Mouse (Mus musculus) kidney, adult 2 months (tissue): ENCODE data around the gene Cx3cr1. TPM values are rescaled to one million over a fixed set of nuclear protein-coding genes. Genes with fewer than 3 reads are reported as not detected.

Experiments used
- DNase-seq: peaks from one replicate; pipeline ENCODE4 v3.0.0; 2021
- H3K27ac ChIP-seq: fragments of 200-500 bp; 2 replicates; pipeline ENCODE4 v1.5.1; 2012; ENCODE audit warnings: low read depth, low read length, control low read depth, inconsistent platforms; ENCODE audit not compliant: insufficient read depth
- H3K27me3 ChIP-seq: fragments of 200-500 bp; replicated peaks from 2 replicates; pipeline ENCODE4 v1.6.1; 2012; ENCODE audit warnings: mild to moderate bottlenecking, moderate library complexity, low read length, inconsistent platforms; ENCODE audit not compliant: control insufficient read depth, insufficient read depth
- H3K36me3 ChIP-seq: fragments of 200-500 bp; 2 replicates; pipeline ENCODE4 v1.6.1; 2012; ENCODE audit warnings: mild to moderate bottlenecking, moderate library complexity, low read length, inconsistent platforms; ENCODE audit not compliant: control insufficient read depth, insufficient read depth
- H3K4me1 ChIP-seq: fragments of 200-500 bp; 2 replicates; pipeline ENCODE4 v1.6.1; 2011; ENCODE audit warnings: low read length; ENCODE audit not compliant: control insufficient read depth, insufficient read depth
- H3K4me3 ChIP-seq: fragments of 200-500 bp; 2 replicates; pipeline ENCODE4 v1.5.1; 2011; ENCODE audit warnings: mild to moderate bottlenecking, low read depth, low read length, control low read depth; ENCODE audit not compliant: insufficient read depth
- CTCF ChIP-seq: fragments of 200-500 bp; conservative IDR thresholded peaks from 2 replicates; pipeline ENCODE4 v1.5.1; 2011; ENCODE audit warnings: low read depth, mild to moderate bottlenecking, control low read depth, low read length, moderate library complexity, mixed read lengths; ENCODE audit not compliant: insufficient read depth, insufficient read length
- POLR2A ChIP-seq: fragments of 200-500 bp; IDR thresholded peaks from one replicate; pipeline ENCODE4 v1.6.1; 2011; ENCODE audit warnings: low read depth, low read length, control low read depth
- WGBS: fragments of 180-500 bp; shearing (Covaris S2); methylation state at CpG from one replicate; pipeline ENCODE4 v1.1.7; 2018; 5-methylcytosine and 5-hydroxymethylcytosine counted together
- polyA plus RNA-seq: library from polyadenylated mRNA; depleted of rRNA; stranded (reverse); fragments of >200 nt; gene quantifications from 2 replicates; pipeline ENCODE4 v1.2.3, GENCODE M21; 2012

Gene Cx3cr1
- polyA plus RNA-seq, 1 experiment: 6.1 TPM

- Histone ChIP-seq H3K4me3 (no peak overlapping the region), H3K4me1 (no peaks in the 10 kb centered on the region), H3K27me3 (no peaks in the 10 kb centered on the region), H3K27ac (no peak overlapping the region), H3K36me3 (no peaks in the 10 kb centered on the region)
- no peak for TF ChIP-seq CTCF
- TF ChIP-seq POLR2A: no peak
- WGBS: 45% methylated on average over 3 of the region's 3 CpGs
- no peak for DNase-seq
Measured at GRCm38 (mm10) chr9:119948804-119949203, 120.9 kb downstream of the Cx3cr1 start.

- no peak overlapping the region for H3K27ac ChIP-seq
- no peaks in the 10 kb centered on the region for H3K36me3 ChIP-seq
- H3K27me3 ChIP-seq: no peaks in the 10 kb centered on the region
- no peaks in the 10 kb centered on the region for H3K4me1 ChIP-seq
- WGBS: 80% methylated on average over 12 of the region's 12 CpGs
- TF ChIP-seq CTCF (peak; percentile 40), POLR2A (no peak)
- H3K4me3 ChIP-seq: no peak overlapping the region
- DNase-seq: no peak
Measured at GRCm38 (mm10) chr9:119945173-119945900, 124.3 kb downstream of the Cx3cr1 start.

GRCm38 (mm10) chr9:119943326-119943725 lies 126.4 kb downstream of the Cx3cr1 start:
- Histone ChIP-seq H3K4me1 (no peaks in the 10 kb centered on the region), H3K27ac (no peak overlapping the region), H3K36me3 (no peaks in the 10 kb centered on the region), H3K4me3 (no peak overlapping the region), H3K27me3 (no peaks in the 10 kb centered on the region)
- no peak for DNase-seq
- 89% methylated on average over 1 of the region's 1 CpGs for WGBS
- TF ChIP-seq CTCF (no peak), POLR2A (no peak)

- Histone ChIP-seq H3K27ac (no peak overlapping the region), H3K4me3 (no peak overlapping the region), H3K36me3 (no peaks in the 10 kb centered on the region), H3K27me3 (no peaks in the 10 kb centered on the region), H3K4me1 (0 out of 2 replicates have a peak, but pooled peaks cover 3% of the 10 kb centered on the region)
- TF ChIP-seq POLR2A (no peak), CTCF (no peak)
- no peak for DNase-seq
- WGBS: 81% methylated on average over 14 of the region's 14 CpGs
Measured at GRCm38 (mm10) chr9:119941861-119942260, 127.8 kb downstream of the Cx3cr1 start.

DNA sequence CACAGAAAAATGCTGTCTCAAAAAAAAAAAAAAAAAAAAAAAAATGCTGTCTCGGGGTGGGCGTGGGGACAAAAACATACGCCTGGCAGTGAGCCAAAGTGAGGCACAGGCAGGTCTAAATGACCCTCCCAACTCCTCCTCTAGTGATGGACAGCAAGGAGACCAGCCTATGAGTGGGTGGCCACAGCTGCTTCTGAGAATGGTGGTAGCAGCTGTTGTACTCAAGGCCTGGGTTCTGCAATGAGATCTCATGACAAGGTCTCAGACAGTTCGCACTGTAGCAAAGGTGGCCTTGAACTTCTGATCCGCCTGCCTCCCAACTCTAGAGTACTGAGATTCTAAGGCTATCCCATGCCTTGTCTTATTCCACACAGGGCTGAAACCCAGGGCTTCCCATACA lies 128.3 kb downstream of the Cx3cr1 start:
- Histone ChIP-seq H3K4me1 (0 out of 2 replicates have a peak, but pooled peaks cover 5% of the 10 kb centered on the region), H3K27me3 (no peaks in the 10 kb centered on the region), H3K27ac (no peak overlapping the region), H3K36me3 (no peaks in the 10 kb centered on the region), H3K4me3 (no peak overlapping the region)
- 79% methylated on average over 5 of the region's 5 CpGs for WGBS
- DNase-seq: no peak
- TF ChIP-seq POLR2A: no peak
- no peak for TF ChIP-seq CTCF

GRCm38 (mm10) chr9:119939646-119940045 lies 130.0 kb downstream of the Cx3cr1 start:
- WGBS: 60% methylated on average over 10 of the region's 10 CpGs

DNA sequence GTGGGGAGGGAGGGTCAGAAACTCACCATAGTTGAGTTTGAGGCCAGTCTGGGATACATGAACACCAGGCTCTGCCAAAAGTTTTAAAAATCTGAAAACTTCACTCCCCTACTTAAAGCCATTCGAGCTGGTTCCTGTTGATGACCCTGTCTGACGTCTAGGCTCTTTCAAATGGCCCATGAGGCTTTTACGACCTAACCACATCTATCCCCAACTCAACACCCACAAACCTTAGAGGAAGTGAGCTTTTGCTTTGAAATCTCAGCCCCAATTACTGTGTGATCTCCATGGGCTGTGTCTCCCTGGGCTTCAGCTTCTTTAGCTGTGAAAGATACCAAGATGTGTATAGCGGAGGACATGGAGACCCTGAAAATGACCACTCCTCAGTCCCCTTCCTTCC lies 131.2 kb downstream of the Cx3cr1 start:
- H3K36me3 ChIP-seq: no peaks in the 10 kb centered on the region
- H3K4me3 ChIP-seq: no peak overlapping the region
- H3K27ac ChIP-seq: no peak overlapping the region
- DNase-seq: no peak
- TF ChIP-seq POLR2A (no peak), CTCF (no peak)
- H3K27me3 ChIP-seq: no peaks in the 10 kb centered on the region
- 65% methylated on average over 4 of the region's 4 CpGs for WGBS
- H3K4me1 ChIP-seq: 0 out of 2 replicates have a peak, but pooled peaks cover 5% of the 10 kb centered on the region

More at GRCm38 (mm10) chr9:119939646-119940045, 130.0 kb downstream of the Cx3cr1 start:
- Histone ChIP-seq H3K4me3 (no peak overlapping the region), H3K36me3 (no peaks in the 10 kb centered on the region), H3K27ac (no peak overlapping the region), H3K27me3 (no peaks in the 10 kb centered on the region), H3K4me1 (0 out of 2 replicates have a peak, but pooled peaks cover 5% of the 10 kb centered on the region)
- no peak for DNase-seq
- TF ChIP-seq POLR2A (no peak), CTCF (no peak)
